In the genomic region with DNA sequence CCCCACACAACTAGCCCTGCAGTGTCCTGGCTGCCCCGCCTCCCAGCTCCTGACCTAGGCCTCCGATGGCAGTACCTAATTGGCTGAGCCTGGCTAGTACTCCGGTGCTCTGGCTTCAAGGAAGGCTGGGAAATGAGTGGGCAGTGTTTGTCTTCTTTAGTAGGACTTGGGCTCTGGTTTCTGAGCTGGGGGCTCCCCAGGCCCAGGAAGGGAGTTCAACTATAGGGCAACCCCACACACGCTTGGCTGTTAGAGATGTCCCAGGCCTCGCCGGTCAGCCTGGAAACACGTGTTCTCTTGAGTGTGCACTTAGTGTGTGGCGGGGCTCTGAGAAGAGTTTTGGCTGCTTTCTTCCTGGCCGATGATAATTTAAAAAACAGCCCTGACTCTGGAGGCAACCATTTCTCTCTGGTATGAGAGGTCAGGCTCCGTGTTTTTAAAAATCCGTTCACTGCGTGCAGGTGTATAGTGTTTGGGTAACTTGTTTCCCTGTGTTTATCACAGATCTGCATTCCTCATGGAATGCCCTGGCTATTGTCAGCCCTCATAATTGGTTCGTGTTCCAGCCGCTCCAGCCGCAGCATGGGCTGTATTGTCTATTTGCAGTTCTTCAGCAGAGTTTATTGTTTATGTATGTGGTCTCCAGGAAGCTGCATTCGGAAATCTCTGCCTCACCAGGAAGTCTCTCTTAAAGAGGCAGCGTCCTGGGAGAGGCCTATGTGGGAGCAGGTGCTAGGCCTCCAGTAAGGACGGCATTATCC, we compare ENCODE assay signal across 9 mouse cellular contexts.
DNase-seq lines count a peak whose midpoint lies in the region; ATAC-seq and TF ChIP-seq lines count a peak whose summit lies in the region.
"Had no signal": no experiment of that assay in that cellular context is flagged by ENCODE, and none has a peak within 500 bp of the region (broad histone marks: within the 10 kb centered on the region; RNA-seq: fewer than 3 reads in every experiment).

No protein-coding gene starts in this region.

- no peaks in the 10 kb centered on the region for H3K79me2 ChIP-seq in liver, adult 2 months (ENCODE audit: control insufficient read depth, insufficient read depth, low read length)

- TF ChIP-seq CTCF in liver, adult 2 months (IDR thresholded peaks at IDR 0.05; ENCODE audit: low read depth, low read length), result no peak

- ATAC-seq in hindbrain, embryonic 14.5 days (ENCODE audit: low FRiP score), result no peak
- ATAC-seq in neural tube, embryonic 13.5 days (ENCODE audit: low read depth), result no peak
- no peak for ATAC-seq in erythroblast, adult 5-6 weeks (replicated peaks; ENCODE audit: low FRiP score, poor library complexity, severe bottlenecking)

- no peaks in the 10 kb centered on the region for H3K9me3 ChIP-seq in hindbrain, embryonic 10.5 days
- H3K9me3 ChIP-seq in hindbrain, embryonic 14.5 days (ENCODE audit: control insufficient read depth, low read length), result no peaks in the 10 kb centered on the region
- H3K9me3 ChIP-seq in embryonic facial prominence, embryonic 10.5 days, result no peaks in the 10 kb centered on the region
- H3K9me3 ChIP-seq in neural tube, embryonic 13.5 days, result no peaks in the 10 kb centered on the region

- H3K4me2 ChIP-seq in hindbrain, embryonic 14.5 days (replicated peaks), result no peak overlapping the region
- 0 out of 2 replicates have a peak overlapping the region, but pooled peaks have one; percentile 7 for H3K4me2 ChIP-seq in neural tube, embryonic 13.5 days

- H3K4me1 ChIP-seq in hindbrain, embryonic 10.5 days (replicated peaks), result peaks cover 29% of the 10 kb centered on the region
- H3K4me1 ChIP-seq in hindbrain, embryonic 14.5 days (replicated peaks; ENCODE audit: control insufficient read depth, insufficient read depth, low read length), result no peaks in the 10 kb centered on the region; the same call in none of the 2 replicates
- H3K4me1 ChIP-seq in embryonic facial prominence, embryonic 10.5 days, result peaks cover 34% of the 10 kb centered on the region
- H3K4me1 ChIP-seq in liver, adult 2 months (ENCODE audit: control insufficient read depth, insufficient read depth, low read length), result no peaks in the 10 kb centered on the region; the same call in none of the 2 replicates
- H3K4me1 ChIP-seq in neural tube, embryonic 13.5 days (replicated peaks), result peaks cover 14% of the 10 kb centered on the region

- WGBS in hindbrain, embryonic 10.5 days, result 34% methylated on average over 18 of the region's 18 CpGs
- WGBS in hindbrain, embryonic 14.5 days, result 32% methylated on average over 18 of the region's 18 CpGs
- WGBS in embryonic facial prominence, embryonic 10.5 days, result 33% methylated on average over 18 of the region's 18 CpGs
- 72% methylated on average over 18 of the region's 18 CpGs for WGBS in liver, adult 2 months
- 24% methylated on average over 18 of the region's 18 CpGs for WGBS in neural tube, embryonic 13.5 days

- H3K27me3 ChIP-seq in hindbrain, embryonic 10.5 days (ENCODE audit: insufficient read depth, poor library complexity, severe bottlenecking), result no peaks in the 10 kb centered on the region
- H3K27me3 ChIP-seq in hindbrain, embryonic 14.5 days (ENCODE audit: control insufficient read depth, insufficient read depth, low read length), result no peaks in the 10 kb centered on the region
- no peaks in the 10 kb centered on the region for H3K27me3 ChIP-seq in embryonic facial prominence, embryonic 10.5 days (replicated peaks; ENCODE audit: low read depth, poor library complexity, severe bottlenecking)
- no peaks in the 10 kb centered on the region for H3K27me3 ChIP-seq in liver, adult 2 months (ENCODE audit: control insufficient read depth, insufficient read depth, low read length)
- H3K27me3 ChIP-seq in neural tube, embryonic 13.5 days, result no peaks in the 10 kb centered on the region
- H3K27me3 ChIP-seq: CH12.LX had no signal

- peak overlapping the region; percentile 68 for H3K27ac ChIP-seq in hindbrain, embryonic 10.5 days
- H3K27ac ChIP-seq in hindbrain, embryonic 14.5 days, result no peak overlapping the region
- peak overlapping the region; percentile 80 for H3K27ac ChIP-seq in embryonic facial prominence, embryonic 10.5 days (replicated peaks)
- H3K27ac ChIP-seq in liver, adult 2 months (replicated peaks; ENCODE audit: insufficient read depth, low read depth, low read length), result peak overlapping the region; percentile 42
- H3K27ac ChIP-seq in neural tube, embryonic 13.5 days (replicated peaks), result peak overlapping the region; percentile 49

- peak; percentile 37 for DNase-seq in hindbrain, embryonic 10.5 days (ENCODE audit: low spot score)
- DNase-seq in hindbrain, embryonic 14.5 days (ENCODE audit: low spot score), result no peak
- DNase-seq in embryonic facial prominence, embryonic 10.5 days (ENCODE audit: low spot score), result peak; percentile 60
- peak; percentile 63 for DNase-seq in heart, postnatal 4 days
- DNase-seq in liver, adult 2 months (ENCODE audit: extremely low read depth, low read depth, low spot score), result no peak
- no peak for DNase-seq in right cerebral cortex, postnatal 14 days

- H3K4me3 ChIP-seq in hindbrain, embryonic 10.5 days, result no peak overlapping the region
- no peak overlapping the region for H3K4me3 ChIP-seq in hindbrain, embryonic 14.5 days (replicated peaks; ENCODE audit: low read length)
- 0 out of 2 replicates have a peak overlapping the region, but pooled peaks have one; percentile 21 for H3K4me3 ChIP-seq in embryonic facial prominence, embryonic 10.5 days
- no peak overlapping the region for H3K4me3 ChIP-seq in liver, adult 2 months (ENCODE audit: insufficient read depth, low read depth, low read length)
- H3K4me3 ChIP-seq in neural tube, embryonic 13.5 days, result no peak overlapping the region

- TF ChIP-seq POLR2A in liver, adult 2 months (IDR thresholded peaks at IDR 0.05; ENCODE audit: extremely low read depth, insufficient read depth, low read length), result no peak

- no peak overlapping the region; the same call in 1 of the 2 replicates for H3K9ac ChIP-seq in hindbrain, embryonic 14.5 days
- no peak overlapping the region; the same call in 1 of the 2 replicates for H3K9ac ChIP-seq in liver, adult 2 months (ENCODE audit: low read depth, low read length)
- H3K9ac ChIP-seq in neural tube, embryonic 13.5 days, result 0 out of 2 replicates have a peak overlapping the region, but pooled peaks have one; percentile 8

- H3K36me3 ChIP-seq in hindbrain, embryonic 10.5 days, result no peaks in the 10 kb centered on the region
- H3K36me3 ChIP-seq in hindbrain, embryonic 14.5 days (replicated peaks; ENCODE audit: control insufficient read depth, insufficient read depth), result no peaks in the 10 kb centered on the region
- no peaks in the 10 kb centered on the region for H3K36me3 ChIP-seq in embryonic facial prominence, embryonic 10.5 days (replicated peaks)
- no peaks in the 10 kb centered on the region for H3K36me3 ChIP-seq in liver, adult 2 months (ENCODE audit: control insufficient read depth, insufficient read depth, low read length)
- no peaks in the 10 kb centered on the region for H3K36me3 ChIP-seq in neural tube, embryonic 13.5 days

Comparison
In these comparisons a context has a peak if more than half of its experiments do, and no peak if none do; other contexts are left out.
1. DNase-seq: peak in hindbrain, embryonic 10.5 days (single experiment), embryonic facial prominence, embryonic 10.5 days (single experiment) and heart, postnatal 4 days (single experiment); none in hindbrain, embryonic 14.5 days (single experiment), liver, adult 2 months (single experiment) and right cerebral cortex, postnatal 14 days (single experiment).